Mouse (Mus musculus): ENCODE results near the gene Icam4. TPM values are rescaled to one million over a fixed set of nuclear protein-coding genes. Genes with fewer than 3 reads are reported as not detected.

The Icam4 gene
- polyA plus RNA-seq, 1 experiment from 2014 or later, result not detected

- H3K4me1 ChIP-seq (ENCODE audit: control insufficient read depth, insufficient read depth, low read length), result no peaks in the 10 kb centered on the region
- H3K36me3 ChIP-seq (ENCODE audit: control insufficient read depth, insufficient read depth, low read length), result no peaks in the 10 kb centered on the region
- no peak overlapping the region for H3K4me2 ChIP-seq (ENCODE audit: low read length)
- ATAC-seq, result no peak
- H3K27ac ChIP-seq (ENCODE audit: low read length), result no peak overlapping the region
- H3K9me3 ChIP-seq (replicated peaks; ENCODE audit: control insufficient read depth, low read length, poor library complexity, severe bottlenecking), result no peaks in the 10 kb centered on the region
- WGBS, result 8% methylated on average over 17 of the region's 17 CpGs
- H3K4me3 ChIP-seq (ENCODE audit: low read depth, low read length), result no peak overlapping the region
- peaks cover 44% of the 10 kb centered on the region for H3K27me3 ChIP-seq (ENCODE audit: control insufficient read depth, insufficient read depth, low read depth, low read length)
- H3K9ac ChIP-seq (ENCODE audit: low read depth, low read length), result no peak overlapping the region
Measured at GRCm38 (mm10) chr9:21016331-21017176, 12.6 kb upstream of the Icam4 start.

DNA sequence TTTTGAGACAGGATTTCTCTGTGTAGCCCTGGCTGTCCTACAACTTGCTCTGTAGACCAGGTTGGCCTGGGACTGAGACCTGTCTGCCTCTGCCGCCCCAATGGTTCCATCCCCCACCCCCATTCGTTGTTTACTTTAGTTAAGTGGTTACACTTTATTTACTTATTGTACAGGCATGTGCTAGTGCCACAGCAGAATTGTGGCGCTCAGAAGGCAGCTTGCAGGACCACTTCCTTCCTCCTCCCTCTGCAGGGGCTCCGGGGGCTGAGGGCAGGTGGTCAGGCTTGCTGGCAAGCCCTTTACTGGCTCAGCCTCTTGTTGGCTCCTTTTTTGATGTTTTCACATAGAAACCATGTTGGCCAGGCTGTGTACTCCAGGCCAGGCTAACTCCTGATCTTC lies 12.0 kb upstream of the Icam4 start:
- WGBS, result 38% methylated on average over 4 of the region's 4 CpGs
- Histone ChIP-seq H3K36me3 (ENCODE audit: control insufficient read depth, insufficient read depth, low read length) (no peaks in the 10 kb centered on the region), H3K27me3 (ENCODE audit: control insufficient read depth, insufficient read depth, low read depth, low read length) (peaks cover 44% of the 10 kb centered on the region), H3K9ac (ENCODE audit: low read depth, low read length) (no peak overlapping the region), H3K4me1 (ENCODE audit: control insufficient read depth, insufficient read depth, low read length) (no peaks in the 10 kb centered on the region), H3K9me3 (replicated peaks; ENCODE audit: control insufficient read depth, low read length, poor library complexity, severe bottlenecking) (no peaks in the 10 kb centered on the region), H3K4me3 (ENCODE audit: low read depth, low read length) (no peak overlapping the region), H3K4me2 (ENCODE audit: low read length) (no peak overlapping the region), H3K27ac (ENCODE audit: low read length) (no peak overlapping the region)
- no peak for ATAC-seq

DNA sequence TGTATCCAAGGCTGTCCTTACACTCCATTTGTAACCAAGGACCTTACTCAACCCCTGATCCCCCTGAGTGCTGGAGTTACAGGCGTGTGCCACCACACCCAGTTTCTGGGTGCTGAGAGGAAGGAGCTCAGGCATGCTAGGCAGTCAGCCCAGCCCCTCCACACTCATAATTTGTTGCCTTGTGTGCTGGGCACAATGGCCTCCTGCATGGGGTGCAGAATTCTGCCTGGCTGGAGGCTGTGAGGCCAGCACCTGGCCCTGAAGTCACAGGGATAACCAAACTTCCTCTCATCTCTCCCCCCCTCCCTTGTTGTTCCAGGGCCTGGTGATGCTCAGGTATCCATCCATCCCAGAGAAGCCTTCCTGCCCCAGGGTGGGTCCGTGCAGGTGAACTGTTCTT lies 10.6 kb upstream of the Icam4 start:
- 68% methylated on average over 2 of the region's 2 CpGs for WGBS
- no peak overlapping the region for H3K9ac ChIP-seq (ENCODE audit: low read depth, low read length)
- no peaks in the 10 kb centered on the region for H3K9me3 ChIP-seq (replicated peaks; ENCODE audit: control insufficient read depth, low read length, poor library complexity, severe bottlenecking)
- H3K27me3 ChIP-seq (ENCODE audit: control insufficient read depth, insufficient read depth, low read depth, low read length), result peaks cover 42% of the 10 kb centered on the region
- ATAC-seq, result no peak
- no peak overlapping the region for H3K4me3 ChIP-seq (ENCODE audit: low read depth, low read length)
- H3K4me1 ChIP-seq (ENCODE audit: control insufficient read depth, insufficient read depth, low read length), result no peaks in the 10 kb centered on the region
- no peak overlapping the region for H3K4me2 ChIP-seq (ENCODE audit: low read length)
- no peak overlapping the region for H3K27ac ChIP-seq (ENCODE audit: low read length)
- no peaks in the 10 kb centered on the region for H3K36me3 ChIP-seq (ENCODE audit: control insufficient read depth, insufficient read depth, low read length)

DNA sequence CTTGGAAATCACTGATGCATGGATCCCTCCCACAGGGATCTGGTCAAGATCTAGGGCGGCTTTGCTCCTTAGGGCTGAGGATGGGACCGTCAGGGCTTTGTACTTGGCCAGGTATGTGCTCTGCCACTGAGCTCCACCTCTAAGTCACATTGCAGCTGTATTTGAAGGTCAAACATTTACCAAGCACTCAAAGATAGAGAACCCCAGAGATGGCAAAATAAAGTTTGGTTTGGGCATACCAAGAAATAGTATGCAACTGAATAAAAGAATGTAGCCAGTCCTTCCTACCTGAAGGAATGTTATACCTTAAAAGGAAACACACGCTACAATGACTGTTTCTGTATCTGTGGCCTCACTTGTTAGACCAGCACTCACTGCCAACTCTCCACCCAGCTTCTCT lies 7.8 kb upstream of the Icam4 start:
- H3K4me3 ChIP-seq (ENCODE audit: low read depth, low read length), result no peak overlapping the region
- H3K4me1 ChIP-seq (ENCODE audit: control insufficient read depth, insufficient read depth, low read length), result no peaks in the 10 kb centered on the region
- H3K4me2 ChIP-seq (ENCODE audit: low read length), result no peak overlapping the region
- no peak for ATAC-seq
- no peak overlapping the region for H3K9ac ChIP-seq (ENCODE audit: low read depth, low read length)
- no peaks in the 10 kb centered on the region for H3K9me3 ChIP-seq (replicated peaks; ENCODE audit: control insufficient read depth, low read length, poor library complexity, severe bottlenecking)
- peaks cover 23% of the 10 kb centered on the region for H3K27me3 ChIP-seq (ENCODE audit: control insufficient read depth, insufficient read depth, low read depth, low read length)
- H3K27ac ChIP-seq (ENCODE audit: low read length), result no peak overlapping the region
- 81% methylated on average over 3 of the region's 3 CpGs for WGBS
- no peaks in the 10 kb centered on the region for H3K36me3 ChIP-seq (ENCODE audit: control insufficient read depth, insufficient read depth, low read length)

DNA sequence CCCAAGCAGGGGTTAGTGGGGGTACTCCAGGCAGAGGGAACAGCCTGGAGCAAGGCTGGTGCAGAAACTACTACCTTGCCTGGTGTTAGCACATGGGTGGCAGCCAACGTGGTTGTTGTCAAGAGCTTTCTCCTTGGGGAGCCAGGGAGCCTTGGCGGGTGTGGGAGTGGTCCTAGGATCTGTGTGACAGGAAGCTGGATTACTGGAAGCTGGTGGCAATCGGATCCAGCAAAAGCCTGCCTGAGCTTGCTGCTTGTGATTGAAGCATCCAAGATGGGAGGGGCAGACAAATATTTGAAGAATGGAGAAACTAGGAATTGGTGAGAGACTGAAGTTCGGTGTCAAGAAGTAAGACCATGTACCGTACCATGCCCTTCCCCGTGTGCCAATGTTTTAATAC lies 6.9 kb upstream of the Icam4 start:
- H3K4me1 ChIP-seq (ENCODE audit: control insufficient read depth, insufficient read depth, low read length), result no peaks in the 10 kb centered on the region
- H3K27ac ChIP-seq (ENCODE audit: low read length), result no peak overlapping the region
- 67% methylated on average over 6 of the region's 6 CpGs for WGBS
- ATAC-seq, result no peak
- H3K27me3 ChIP-seq (ENCODE audit: control insufficient read depth, insufficient read depth, low read depth, low read length), result peaks cover 16% of the 10 kb centered on the region
- no peaks in the 10 kb centered on the region for H3K9me3 ChIP-seq (replicated peaks; ENCODE audit: control insufficient read depth, low read length, poor library complexity, severe bottlenecking)
- H3K9ac ChIP-seq (ENCODE audit: low read depth, low read length), result no peak overlapping the region
- no peak overlapping the region for H3K4me3 ChIP-seq (ENCODE audit: low read depth, low read length)
- no peak overlapping the region for H3K4me2 ChIP-seq (ENCODE audit: low read length)
- no peaks in the 10 kb centered on the region for H3K36me3 ChIP-seq (ENCODE audit: control insufficient read depth, insufficient read depth, low read length)

DNA sequence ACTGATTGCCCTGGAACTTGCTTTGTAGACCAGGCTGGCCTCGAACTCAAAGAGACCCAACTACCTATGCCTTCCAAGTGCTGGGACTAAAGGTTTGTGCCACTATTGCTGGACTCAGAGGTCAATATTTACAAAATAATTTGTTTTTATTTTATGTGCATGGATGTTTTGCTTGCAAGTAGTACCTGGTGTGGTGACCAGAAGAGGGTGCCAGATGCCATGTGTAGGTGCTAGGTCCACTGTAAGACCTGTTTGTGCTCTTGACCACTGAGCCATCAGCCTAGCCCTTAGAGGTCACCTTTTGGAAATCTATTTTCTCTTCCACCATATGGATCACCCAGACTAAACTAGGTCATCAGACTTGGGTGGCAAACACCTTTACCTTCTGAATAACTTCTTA lies 6.4 kb upstream of the Icam4 start:
- no peak for ATAC-seq
- H3K4me2 ChIP-seq (ENCODE audit: low read length), result no peak overlapping the region
- no peaks in the 10 kb centered on the region for H3K36me3 ChIP-seq (ENCODE audit: control insufficient read depth, insufficient read depth, low read length)
- 72% methylated on average over 1 of the region's 1 CpGs for WGBS
- no peaks in the 10 kb centered on the region for H3K9me3 ChIP-seq (replicated peaks; ENCODE audit: control insufficient read depth, low read length, poor library complexity, severe bottlenecking)
- H3K9ac ChIP-seq (ENCODE audit: low read depth, low read length), result no peak overlapping the region
- no peak overlapping the region for H3K4me3 ChIP-seq (ENCODE audit: low read depth, low read length)
- no peak overlapping the region for H3K27ac ChIP-seq (ENCODE audit: low read length)
- H3K27me3 ChIP-seq (ENCODE audit: control insufficient read depth, insufficient read depth, low read depth, low read length), result peaks cover 12% of the 10 kb centered on the region; the same call in 1 of the 2 replicates
- H3K4me1 ChIP-seq (ENCODE audit: control insufficient read depth, insufficient read depth, low read length), result no peaks in the 10 kb centered on the region

GRCm38 (mm10) chr9:21025258-21025810 lies 3.8 kb upstream of the Icam4 start:
- H3K27ac ChIP-seq (ENCODE audit: low read length), result no peak overlapping the region
- WGBS, result 75% methylated on average over 19 of the region's 19 CpGs
- no peak overlapping the region for H3K9ac ChIP-seq (ENCODE audit: low read depth, low read length)
- H3K4me3 ChIP-seq (ENCODE audit: low read depth, low read length), result no peak overlapping the region
- no peak for ATAC-seq
- no peaks in the 10 kb centered on the region for H3K9me3 ChIP-seq (replicated peaks; ENCODE audit: control insufficient read depth, low read length, poor library complexity, severe bottlenecking)
- no peaks in the 10 kb centered on the region for H3K36me3 ChIP-seq (ENCODE audit: control insufficient read depth, insufficient read depth, low read length)
- H3K4me1 ChIP-seq (ENCODE audit: control insufficient read depth, insufficient read depth, low read length), result 0 out of 2 replicates have a peak, but pooled peaks cover 4% of the 10 kb centered on the region
- H3K4me2 ChIP-seq (ENCODE audit: low read length), result no peak overlapping the region
- peaks cover 23% of the 10 kb centered on the region for H3K27me3 ChIP-seq (ENCODE audit: control insufficient read depth, insufficient read depth, low read depth, low read length)

DNA sequence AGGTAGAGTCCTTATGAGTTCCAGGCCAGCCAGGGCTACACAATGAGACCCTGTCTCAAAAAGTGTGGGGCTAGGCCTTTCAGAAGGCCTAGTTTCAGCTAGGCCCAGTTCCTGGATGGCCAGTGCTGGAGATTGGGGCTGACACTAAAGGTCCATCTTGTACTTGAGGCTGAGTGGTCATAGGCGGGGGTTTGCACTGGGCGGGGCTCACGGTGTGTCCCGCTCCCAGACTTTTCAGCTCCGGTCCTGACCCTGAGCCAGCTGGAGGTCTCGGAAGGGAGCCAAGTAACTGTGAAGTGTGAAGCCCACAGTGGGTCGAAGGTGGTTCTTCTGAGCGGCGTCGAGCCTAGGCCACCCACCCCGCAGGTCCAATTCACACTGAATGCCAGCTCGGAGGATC lies 2.3 kb upstream of the Icam4 start:
- Histone ChIP-seq H3K4me1 (ENCODE audit: control insufficient read depth, insufficient read depth, low read length) (peaks cover 12% of the 10 kb centered on the region), H3K4me2 (ENCODE audit: low read length) (no peak overlapping the region), H3K27ac (ENCODE audit: low read length) (no peak overlapping the region), H3K36me3 (ENCODE audit: control insufficient read depth, insufficient read depth, low read length) (no peaks in the 10 kb centered on the region), H3K4me3 (ENCODE audit: low read depth, low read length) (no peak overlapping the region), H3K9ac (ENCODE audit: low read depth, low read length) (no peak overlapping the region), H3K27me3 (ENCODE audit: control insufficient read depth, insufficient read depth, low read depth, low read length) (peaks cover 24% of the 10 kb centered on the region), H3K9me3 (replicated peaks; ENCODE audit: control insufficient read depth, low read length, poor library complexity, severe bottlenecking) (no peaks in the 10 kb centered on the region)
- 83% methylated on average over 12 of the region's 12 CpGs for WGBS
- no peak for ATAC-seq

GRCm38 (mm10) chr9:21027774-21028290 lies 1.3 kb upstream of the Icam4 start:
- Histone ChIP-seq H3K27me3 (ENCODE audit: control insufficient read depth, insufficient read depth, low read depth, low read length) (peaks cover 32% of the 10 kb centered on the region), H3K9me3 (replicated peaks; ENCODE audit: control insufficient read depth, low read length, poor library complexity, severe bottlenecking) (no peaks in the 10 kb centered on the region), H3K4me2 (ENCODE audit: low read length) (no peak overlapping the region), H3K9ac (ENCODE audit: low read depth, low read length) (no peak overlapping the region), H3K4me1 (ENCODE audit: control insufficient read depth, insufficient read depth, low read length) (peaks cover 22% of the 10 kb centered on the region), H3K4me3 (ENCODE audit: low read depth, low read length) (no peak overlapping the region), H3K27ac (ENCODE audit: low read length) (no peak overlapping the region), H3K36me3 (ENCODE audit: control insufficient read depth, insufficient read depth, low read length) (no peaks in the 10 kb centered on the region)
- 52% methylated on average over 8 of the region's 8 CpGs for WGBS
- no peak for ATAC-seq
